Mouse (Mus musculus) liver, embryonic 16.5 days (tissue): ENCODE measurements around the gene Ift57. TPM values are rescaled to one million over a fixed set of nuclear protein-coding genes. Genes with fewer than 3 reads are reported as not detected.

ENCODE experiments used
- ATAC-seq: fragments of 200-750 bp; cut with Nextera tagmentation; 2 replicates; pipeline ENCODE4 v1.8.0; 2017; ENCODE audit warnings: low read depth, mild to moderate bottlenecking, moderate number of reproducible peaks, moderate library complexity
- H3K27ac ChIP-seq: fragments of 300-500 bp; sonication (generic); 2 replicates; pipeline ENCODE4 v1.5.1; 2014; ENCODE audit warnings: mild to moderate bottlenecking, low read length
- H3K27me3 ChIP-seq: fragments of 300-500 bp; sonication (generic); 2 replicates; pipeline ENCODE4 v1.6.1; 2014; ENCODE audit warnings: low read depth, low read length, mixed read lengths; ENCODE audit not compliant: control insufficient read depth, insufficient read depth
- H3K36me3 ChIP-seq: fragments of 300-500 bp; sonication (generic); 2 replicates; pipeline ENCODE4 v1.6.1; 2014; ENCODE audit warnings: mild to moderate bottlenecking; ENCODE audit not compliant: control insufficient read depth, insufficient read depth
- H3K4me1 ChIP-seq: fragments of 300-500 bp; sonication (generic); 2 replicates; pipeline ENCODE4 v1.6.1; 2014; ENCODE audit warnings: low read depth, low read length, mixed read lengths; ENCODE audit not compliant: control insufficient read depth
- H3K4me2 ChIP-seq: fragments of 300-500 bp; sonication (generic); 2 replicates; pipeline ENCODE4 v1.6.1; 2014; ENCODE audit warnings: low read depth, low read length, mixed read lengths
- H3K4me3 ChIP-seq: fragments of 300-500 bp; sonication (generic); 2 replicates; pipeline ENCODE4 v1.5.1; 2014; ENCODE audit warnings: low read depth, mild to moderate bottlenecking, low read length
- H3K9ac ChIP-seq: fragments of 300-500 bp; sonication (generic); 2 replicates; pipeline ENCODE4 v1.6.1; 2014; ENCODE audit warnings: low read depth, low read length
- H3K9me3 ChIP-seq: fragments of 300-500 bp; sonication (generic); replicated peaks from 2 replicates; pipeline ENCODE4 v1.6.1; 2016; ENCODE audit warnings: low read length; ENCODE audit not compliant: control insufficient read depth
- WGBS: fragments of 180-500 bp; shearing (Covaris S2); extraction: QIAGEN DNeasy Blood & Tissue Kit; methylation state at CpG from one replicate; pipeline ENCODE4 v1.1.7; 2014; ENCODE audit not compliant: insufficient replicate concordance; 5-methylcytosine and 5-hydroxymethylcytosine counted together
- polyA plus RNA-seq: library from polyadenylated mRNA; unstranded; fragments of >200 nt; fragmentation: Nextera tagmentation; extraction: Ambion mirVana; gene quantifications from 2 replicates; pipeline ENCODE4 v1.2.1, GENCODE M21; 2015

Ift57 gene
- polyA plus RNA-seq, 1 experiment from 2014 or later, result 2.7 TPM

- H3K9ac ChIP-seq, result no peak overlapping the region; the same call in 1 of the 2 replicates
- ATAC-seq, result no peak
- H3K4me1 ChIP-seq, result peaks cover 13% of the 10 kb centered on the region
- H3K4me3 ChIP-seq, result peak overlapping the region; percentile 82
- 29% methylated on average over 5 of the region's 5 CpGs for WGBS
- H3K9me3 ChIP-seq, result no peaks in the 10 kb centered on the region
- H3K27me3 ChIP-seq, result no peaks in the 10 kb centered on the region
- H3K4me2 ChIP-seq, result peak overlapping the region; percentile 98
- H3K27ac ChIP-seq, result no peak overlapping the region
- no peaks in the 10 kb centered on the region for H3K36me3 ChIP-seq
Observed at GRCm38 (mm10) chr16:49699821-49700220, 788 bp downstream of the Ift57 start.

- Histone ChIP-seq H3K4me1 (no peaks in the 10 kb centered on the region; the same call in 1 of the 2 replicates), H3K9ac (no peak overlapping the region), H3K27me3 (no peaks in the 10 kb centered on the region), H3K4me2 (no peak overlapping the region), H3K4me3 (no peak overlapping the region), H3K9me3 (no peaks in the 10 kb centered on the region), H3K27ac (no peak overlapping the region), H3K36me3 (no peaks in the 10 kb centered on the region)
- WGBS, result 19% methylated on average over 1 of the region's 1 CpGs
- ATAC-seq, result no peak
Observed at GRCm38 (mm10) chr16:49708074-49708473, 9.0 kb downstream of the Ift57 start.

DNA sequence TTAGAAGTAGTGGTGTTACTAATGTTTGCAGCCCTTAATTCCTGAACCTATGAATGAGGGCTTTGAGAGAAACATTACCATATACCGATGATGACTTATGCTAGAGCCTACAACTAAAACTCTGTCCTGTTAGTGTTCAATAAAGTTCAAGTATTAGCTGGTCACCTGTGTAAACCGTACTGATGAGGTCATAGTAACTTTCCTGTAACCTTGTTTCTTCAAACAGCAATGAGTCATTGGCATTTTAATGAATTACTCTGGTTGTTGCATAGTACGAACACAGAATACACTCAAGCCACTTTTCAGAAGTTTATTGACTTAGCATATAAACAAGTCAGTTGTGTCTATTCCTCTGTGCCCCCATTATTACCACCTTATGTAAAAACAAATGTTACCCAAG is 11.2 kb downstream of the Ift57 start:
- ATAC-seq, result no peak
- Histone ChIP-seq H3K9ac (no peak overlapping the region), H3K4me3 (no peak overlapping the region), H3K36me3 (no peaks in the 10 kb centered on the region), H3K4me1 (no peaks in the 10 kb centered on the region; the same call in 1 of the 2 replicates), H3K4me2 (no peak overlapping the region), H3K27me3 (no peaks in the 10 kb centered on the region), H3K27ac (no peak overlapping the region), H3K9me3 (no peaks in the 10 kb centered on the region)
- 72% methylated on average over 3 of the region's 3 CpGs for WGBS

DNA sequence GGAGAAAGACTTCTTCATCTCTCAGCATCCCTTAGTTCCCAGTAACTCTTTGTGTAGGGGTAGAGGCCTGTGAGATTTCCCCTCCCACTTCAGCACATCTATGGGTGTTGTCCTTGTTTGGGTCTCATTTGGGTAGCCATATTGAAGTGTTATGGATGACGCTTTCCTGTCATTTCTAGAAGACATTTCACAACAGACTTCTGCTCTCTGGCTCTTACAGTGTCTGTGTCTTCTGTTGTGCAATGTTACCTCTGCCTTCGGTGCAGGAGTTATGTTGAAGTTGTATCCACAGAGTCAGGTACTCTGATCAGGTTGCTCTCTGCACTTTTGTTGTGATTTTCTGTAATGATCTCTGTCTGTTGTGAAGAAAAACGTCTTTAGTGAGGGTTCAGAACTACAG is 14.3 kb downstream of the Ift57 start:
- H3K36me3 ChIP-seq, result no peaks in the 10 kb centered on the region
- no peaks in the 10 kb centered on the region for H3K27me3 ChIP-seq
- WGBS, result 64% methylated on average over 3 of the region's 3 CpGs
- H3K27ac ChIP-seq, result no peak overlapping the region
- no peak overlapping the region for H3K4me3 ChIP-seq
- no peak overlapping the region for H3K9ac ChIP-seq
- H3K4me2 ChIP-seq, result no peak overlapping the region
- ATAC-seq, result no peak
- H3K4me1 ChIP-seq, result no peaks in the 10 kb centered on the region
- no peaks in the 10 kb centered on the region for H3K9me3 ChIP-seq

- H3K9me3 ChIP-seq, result no peaks in the 10 kb centered on the region
- no peak overlapping the region for H3K4me2 ChIP-seq
- no peak overlapping the region for H3K27ac ChIP-seq
- no peaks in the 10 kb centered on the region for H3K36me3 ChIP-seq
- H3K4me3 ChIP-seq, result no peak overlapping the region
- ATAC-seq, result no peak
- no peaks in the 10 kb centered on the region for H3K4me1 ChIP-seq
- 66% methylated on average over 2 of the region's 2 CpGs for WGBS
- H3K27me3 ChIP-seq, result no peaks in the 10 kb centered on the region
- no peak overlapping the region for H3K9ac ChIP-seq
Observed at GRCm38 (mm10) chr16:49720671-49721070, 21.6 kb downstream of the Ift57 start.

DNA sequence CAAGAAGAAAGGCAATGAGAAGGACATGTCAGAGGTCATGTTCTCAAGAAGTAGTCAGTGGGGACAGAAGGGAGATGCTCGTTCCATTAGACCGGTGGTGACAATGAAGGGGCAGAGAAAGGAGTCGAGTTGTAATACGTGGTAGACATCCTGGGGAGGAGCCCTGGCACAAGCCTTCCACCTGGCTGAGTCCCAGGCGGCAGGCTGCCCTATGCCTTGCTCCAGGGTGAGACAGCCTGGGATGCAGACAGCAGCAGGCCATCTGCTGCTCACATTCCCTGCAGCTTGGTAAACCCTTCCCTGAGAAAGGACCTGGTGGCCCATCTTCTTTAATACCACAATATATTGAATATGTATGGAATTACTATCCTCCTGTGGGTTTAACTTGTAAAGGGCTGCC is 22.6 kb downstream of the Ift57 start:
- Histone ChIP-seq H3K4me1 (peaks cover under 1% of the 10 kb centered on the region), H3K36me3 (no peaks in the 10 kb centered on the region), H3K9ac (no peak overlapping the region), H3K4me2 (no peak overlapping the region), H3K9me3 (no peaks in the 10 kb centered on the region), H3K27me3 (no peaks in the 10 kb centered on the region), H3K27ac (no peak overlapping the region), H3K4me3 (no peak overlapping the region)
- 65% methylated on average over 5 of the region's 5 CpGs for WGBS
- no peak for ATAC-seq

GRCm38 (mm10) chr16:49723222-49723621 is 24.2 kb downstream of the Ift57 start:
- Histone ChIP-seq H3K4me2 (no peak overlapping the region), H3K27me3 (no peaks in the 10 kb centered on the region), H3K9me3 (no peaks in the 10 kb centered on the region), H3K4me1 (peaks cover 3% of the 10 kb centered on the region), H3K36me3 (no peaks in the 10 kb centered on the region), H3K9ac (no peak overlapping the region), H3K27ac (no peak overlapping the region), H3K4me3 (no peak overlapping the region)
- ATAC-seq, result no peak
- WGBS, result 67% methylated on average over 4 of the region's 4 CpGs

DNA sequence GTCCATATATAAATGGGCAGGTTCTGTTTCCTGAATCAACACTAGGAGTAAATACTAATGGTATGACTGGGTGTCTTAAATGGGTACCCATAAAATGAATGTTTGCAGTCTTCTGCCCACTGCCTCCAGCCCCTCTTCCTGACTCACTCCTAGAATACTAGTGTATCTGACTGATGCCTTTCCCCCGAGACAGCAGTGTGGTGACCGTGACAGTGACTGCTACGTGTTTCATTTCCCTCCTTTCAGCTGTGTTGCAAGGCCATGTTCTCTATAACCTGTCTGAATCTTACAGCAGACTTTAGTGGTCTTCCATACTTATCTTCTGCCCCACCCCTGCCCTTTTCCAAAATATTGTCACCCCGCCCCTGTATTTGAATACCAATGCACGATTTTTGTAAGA is 25.2 kb downstream of the Ift57 start:
- no peaks in the 10 kb centered on the region for H3K9me3 ChIP-seq
- ATAC-seq, result no peak
- no peaks in the 10 kb centered on the region for H3K36me3 ChIP-seq
- 62% methylated on average over 5 of the region's 5 CpGs for WGBS
- no peak overlapping the region for H3K27ac ChIP-seq
- no peak overlapping the region for H3K4me2 ChIP-seq
- H3K4me1 ChIP-seq, result peaks cover 3% of the 10 kb centered on the region
- no peak overlapping the region for H3K9ac ChIP-seq
- no peak overlapping the region for H3K4me3 ChIP-seq
- H3K27me3 ChIP-seq, result no peaks in the 10 kb centered on the region

DNA sequence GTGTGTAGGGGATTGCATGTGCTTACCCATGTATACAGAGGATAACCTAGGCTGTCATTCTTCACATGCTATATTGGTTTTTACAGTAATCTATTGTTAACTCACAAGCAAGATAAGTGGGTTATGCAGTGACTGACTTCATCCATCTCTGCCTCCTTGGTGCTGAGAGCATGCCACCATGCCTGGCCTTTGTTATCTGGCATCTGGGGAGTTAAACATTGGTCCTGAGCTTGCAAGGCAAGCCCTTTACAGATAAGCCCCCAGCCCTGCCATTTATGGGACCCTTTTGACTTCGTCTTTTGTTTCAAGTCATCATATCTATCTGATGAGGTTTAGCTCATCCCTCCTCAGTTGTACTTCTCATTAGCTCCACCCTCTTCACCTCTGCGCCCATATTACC is 25.9 kb downstream of the Ift57 start:
- Histone ChIP-seq H3K9ac (no peak overlapping the region), H3K4me1 (peaks cover 3% of the 10 kb centered on the region), H3K36me3 (no peaks in the 10 kb centered on the region), H3K4me2 (no peak overlapping the region), H3K27me3 (no peaks in the 10 kb centered on the region), H3K9me3 (no peaks in the 10 kb centered on the region), H3K27ac (no peak overlapping the region), H3K4me3 (no peak overlapping the region)
- WGBS, result 48% methylated on average over 2 of the region's 2 CpGs
- ATAC-seq, result no peak
